Mouse (Mus musculus) kidney, postnatal 0 days (tissue): ENCODE measurements around the gene Wfdc17. TPM values are rescaled to one million over a fixed set of nuclear protein-coding genes. Genes with fewer than 3 reads are reported as not detected.
A peak's percentile ranks its signal among the peaks of the same experiment; 100 is the strongest.

ENCODE experiments used
- ATAC-seq: fragments of 200-750 bp; cut with Nextera tagmentation; replicated peaks from 2 replicates; pipeline ENCODE4 v1.8.0; 2017; ENCODE audit warnings: low read depth, moderate number of reproducible peaks, moderate TSS enrichment, moderate library complexity; ENCODE audit not compliant: low FRiP score
- DNase-seq: peaks from one replicate; pipeline ENCODE4 v3.0.0-alpha.2; 2016; ENCODE audit warnings: low spot score
- H3K27ac ChIP-seq: fragments of 300-500 bp; sonication (generic); 2 replicates; pipeline ENCODE4 v1.5.1; 2014; ENCODE audit warnings: mild to moderate bottlenecking
- H3K27me3 ChIP-seq: fragments of 300-500 bp; sonication (generic); 2 replicates; pipeline ENCODE4 v1.6.1; 2014; ENCODE audit warnings: low read length, mixed read lengths; ENCODE audit not compliant: insufficient read depth
- H3K36me3 ChIP-seq: fragments of 300-500 bp; sonication (generic); 2 replicates; pipeline ENCODE4 v1.6.1; 2014; ENCODE audit warnings: low read length, mixed read lengths; ENCODE audit not compliant: insufficient read depth
- H3K4me1 ChIP-seq: fragments of 300-500 bp; sonication (generic); replicated peaks from 2 replicates; pipeline ENCODE4 v1.6.1; 2014; ENCODE audit warnings: antibody characterized with exemption, low read length, mixed read lengths; ENCODE audit not compliant: insufficient read depth
- H3K4me2 ChIP-seq: fragments of 300-500 bp; sonication (generic); 2 replicates; pipeline ENCODE4 v1.6.1; 2014; ENCODE audit warnings: mild to moderate bottlenecking, low read length, moderate library complexity, mixed read lengths
- H3K4me3 ChIP-seq: fragments of 300-500 bp; sonication (generic); replicated peaks from 2 replicates; pipeline ENCODE4 v1.5.1; 2014; ENCODE audit warnings: low read depth, low read length
- H3K9ac ChIP-seq: fragments of 300-500 bp; sonication (generic); 2 replicates; pipeline ENCODE4 v1.6.1; 2014; ENCODE audit warnings: low read depth, low read length
- H3K9me3 ChIP-seq: fragments of 300-500 bp; sonication (generic); replicated peaks from 2 replicates; pipeline ENCODE4 v1.6.1; 2016; ENCODE audit warnings: low read length, inconsistent platforms, mixed read lengths
- CTCF ChIP-seq: IDR thresholded peaks from 2 replicates; pipeline ENCODE4 v1.5.1; 2016; ENCODE audit warnings: antibody characterized with exemption, low read depth, mild to moderate bottlenecking, moderate library complexity
- WGBS: fragments of 180-500 bp; shearing (Covaris S2); extraction: QIAGEN DNeasy Blood & Tissue Kit; methylation state at CpG from one replicate; pipeline ENCODE4 v1.1.7; 2014; 5-methylcytosine and 5-hydroxymethylcytosine counted together
- polyA plus RNA-seq: library from polyadenylated mRNA; unstranded; fragments of >200 nt; fragmentation: Nextera tagmentation; extraction: Ambion mirVana; gene quantifications from 2 replicates; pipeline ENCODE4 v1.2.1, GENCODE M21; 2015

Wfdc17 gene
- polyA plus RNA-seq: 3.5 and 6.6 TPM in 2 replicates

DNA sequence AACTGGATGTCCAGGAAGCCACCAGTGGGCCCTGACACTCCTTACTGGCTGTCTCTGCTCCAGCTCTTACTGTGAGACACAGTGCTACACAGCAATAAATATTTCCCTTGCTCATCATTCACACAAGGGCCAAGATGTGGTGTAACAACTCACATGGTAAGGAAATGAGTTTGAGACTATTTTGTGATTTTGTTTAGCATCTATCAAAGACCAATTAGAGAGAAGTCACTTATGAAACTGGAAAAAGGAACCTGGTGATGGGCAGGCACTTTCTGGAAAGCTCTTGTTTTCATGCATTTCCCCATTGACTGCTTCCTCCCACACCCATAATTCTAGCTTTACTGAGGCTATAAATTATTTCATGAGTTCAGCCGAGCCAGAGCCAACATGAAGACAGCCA is at the start of gene Wfdc17:
Wfdc17 (plus strand) TSS at position 287 of the 400 bp plus-strand sequence.
- DNase-seq (no peak), ATAC-seq (no peak)
- Histone ChIP-seq H3K27me3 (no peaks in the 10 kb centered on the region), H3K27ac (no peak within 1 kb of the TSS), H3K4me3 (no peak within 1 kb of the TSS), H3K9ac (no peak within 1 kb of the TSS), H3K4me1 (no peaks in the 10 kb centered on the region), H3K4me2 (no peak within 1 kb of the TSS), H3K9me3 (no peaks in the 10 kb centered on the region), H3K36me3 (no peaks in the 10 kb centered on the region)
- no peak for TF ChIP-seq CTCF
- 5% methylated on average over 1 of the region's 1 CpGs for WGBS

DNA sequence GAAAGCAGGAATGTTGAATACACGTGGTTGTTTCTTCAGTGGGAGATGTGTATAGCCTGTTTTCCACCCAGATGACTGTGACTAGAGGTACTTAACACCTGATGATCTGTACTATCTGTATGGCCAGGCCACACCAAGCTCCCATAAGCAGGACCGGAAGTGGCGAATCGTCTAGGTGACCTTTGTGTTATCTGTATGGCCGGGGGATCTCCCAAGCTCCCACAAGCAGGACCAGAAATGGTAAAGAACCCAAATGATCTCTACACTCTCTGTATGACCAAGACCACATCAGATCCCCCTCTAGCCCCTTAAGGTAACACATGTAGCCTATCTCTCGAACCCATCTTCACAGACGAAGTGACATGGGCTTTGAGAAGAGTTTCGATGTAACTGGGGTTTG is 49.2 kb upstream of the Wfdc17 start:
- no peaks in the 10 kb centered on the region for H3K36me3 ChIP-seq
- H3K4me2 ChIP-seq: no peak overlapping the region
- no peak overlapping the region for H3K4me3 ChIP-seq
- WGBS: 87% methylated on average over 8 of the region's 8 CpGs
- no peak overlapping the region for H3K27ac ChIP-seq
- no peaks in the 10 kb centered on the region for H3K4me1 ChIP-seq
- no peak for TF ChIP-seq CTCF
- no peaks in the 10 kb centered on the region for H3K9me3 ChIP-seq
- H3K27me3 ChIP-seq: no peaks in the 10 kb centered on the region
- H3K9ac ChIP-seq: no peak overlapping the region
- no peak for ATAC-seq
- no peak for DNase-seq

DNA sequence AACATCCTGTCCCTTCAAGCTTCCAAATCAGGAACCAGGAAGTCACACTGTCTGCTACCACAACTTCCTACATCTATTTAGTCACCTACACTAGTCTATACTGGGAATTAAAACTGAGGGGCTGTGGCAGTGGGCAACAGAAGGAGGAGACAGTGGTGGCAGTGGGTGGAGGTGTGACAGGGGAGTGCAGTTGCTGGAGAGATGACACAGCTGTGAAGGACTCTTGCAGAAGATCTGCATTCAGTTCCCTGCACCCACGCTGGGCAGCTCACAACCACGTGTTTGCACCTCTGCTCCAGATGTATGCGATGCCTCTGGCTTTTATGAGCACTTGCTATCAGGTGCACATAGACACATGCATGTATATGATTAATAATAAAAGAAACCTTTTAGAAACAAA is 46.3 kb upstream of the Wfdc17 start:
- no peak overlapping the region for H3K4me3 ChIP-seq
- H3K9me3 ChIP-seq: no peaks in the 10 kb centered on the region
- H3K36me3 ChIP-seq: no peaks in the 10 kb centered on the region
- 89% methylated on average over 3 of the region's 3 CpGs for WGBS
- no peaks in the 10 kb centered on the region for H3K27me3 ChIP-seq
- H3K9ac ChIP-seq: no peak overlapping the region
- no peak overlapping the region for H3K27ac ChIP-seq
- no peaks in the 10 kb centered on the region for H3K4me1 ChIP-seq
- DNase-seq (no peak), ATAC-seq (no peak)
- TF ChIP-seq CTCF: no peak
- H3K4me2 ChIP-seq: no peak overlapping the region

DNA sequence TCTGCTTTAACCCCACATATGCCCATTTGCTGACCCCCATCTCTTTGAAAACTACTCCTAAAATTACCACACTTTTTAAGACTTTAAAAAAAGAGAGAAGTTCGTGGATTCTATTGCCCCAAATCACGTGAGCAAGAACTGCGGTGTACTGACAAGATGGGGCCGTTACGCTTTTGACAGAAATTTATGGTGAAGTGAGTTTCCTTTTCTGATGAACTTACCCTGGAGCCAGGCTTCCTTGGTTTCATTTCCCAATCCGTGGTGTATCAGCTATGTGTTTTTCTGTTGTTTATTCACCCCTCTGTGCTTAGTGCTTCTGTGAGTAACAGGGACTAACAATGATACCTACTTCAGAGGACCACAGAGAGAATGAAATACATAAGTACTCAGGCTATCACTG is 45.0 kb upstream of the Wfdc17 start:
- H3K4me2 ChIP-seq: no peak overlapping the region
- H3K4me1 ChIP-seq: no peaks in the 10 kb centered on the region
- no peak for TF ChIP-seq CTCF
- ATAC-seq: no peak
- no peak overlapping the region for H3K9ac ChIP-seq
- no peak overlapping the region for H3K4me3 ChIP-seq
- H3K36me3 ChIP-seq: no peaks in the 10 kb centered on the region
- H3K9me3 ChIP-seq: no peaks in the 10 kb centered on the region
- no peaks in the 10 kb centered on the region for H3K27me3 ChIP-seq
- H3K27ac ChIP-seq: no peak overlapping the region
- 49% methylated on average over 6 of the region's 6 CpGs for WGBS
- DNase-seq: no peak

DNA sequence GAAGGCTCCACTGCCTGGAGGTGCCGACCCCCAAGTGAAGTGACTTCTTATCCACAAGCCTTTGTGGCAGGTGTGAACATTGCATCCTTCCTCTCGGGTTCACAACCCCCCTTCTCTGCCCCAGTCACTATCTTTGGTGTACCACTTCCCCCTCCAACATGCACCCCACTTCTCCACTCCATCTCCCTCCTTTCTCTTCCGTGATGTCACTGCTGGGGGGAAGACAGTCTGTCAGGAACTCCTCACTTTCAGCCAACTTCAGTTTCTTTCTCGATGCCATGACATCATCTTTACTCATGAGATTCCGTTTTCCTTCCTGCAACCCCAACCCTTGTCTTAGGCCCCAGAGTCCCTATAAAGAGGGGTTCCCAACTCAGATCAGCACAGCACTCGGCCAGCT is 41.6 kb upstream of the Wfdc17 start, which contains the start of gene Ccl4:
Ccl4 (plus strand) TSS at position 381 of the 400 bp plus-strand sequence.
- H3K4me2 ChIP-seq: no peak within 1 kb of the TSS
- H3K27me3 ChIP-seq: no peaks in the 10 kb centered on the region
- H3K36me3 ChIP-seq: no peaks in the 10 kb centered on the region
- WGBS: 84% methylated on average over 6 of the region's 6 CpGs
- H3K9ac ChIP-seq: no peak within 1 kb of the TSS
- H3K9me3 ChIP-seq: no peaks in the 10 kb centered on the region
- DNase-seq (no peak), ATAC-seq (no peak)
- H3K27ac ChIP-seq: no peak within 1 kb of the TSS
- H3K4me1 ChIP-seq: no peaks in the 10 kb centered on the region
- TF ChIP-seq CTCF: no peak
- no peak within 1 kb of the TSS for H3K4me3 ChIP-seq

DNA sequence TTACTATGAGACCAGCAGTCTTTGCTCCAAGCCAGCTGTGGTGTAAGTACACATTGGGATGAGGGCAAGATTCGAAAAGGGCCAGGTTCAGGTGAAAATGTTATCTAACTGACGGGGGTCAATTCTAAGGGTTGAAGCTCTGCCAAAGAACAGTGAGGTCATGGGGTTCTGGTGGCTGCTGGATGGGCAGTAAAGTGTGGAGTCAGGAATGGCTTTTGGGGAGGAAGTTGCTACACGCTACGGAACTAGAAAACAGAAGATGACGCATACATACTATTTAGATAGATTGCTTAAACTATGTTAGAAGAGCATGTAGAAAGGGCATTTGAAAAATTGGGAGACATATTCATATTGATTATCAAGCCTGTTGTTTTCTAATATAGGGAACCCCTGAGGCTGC is 40.3 kb upstream of the Wfdc17 start:
- no peak for ATAC-seq
- H3K9me3 ChIP-seq: no peaks in the 10 kb centered on the region
- TF ChIP-seq CTCF: no peak
- H3K4me2 ChIP-seq: no peak overlapping the region
- H3K4me3 ChIP-seq: no peak overlapping the region
- H3K4me1 ChIP-seq: no peaks in the 10 kb centered on the region
- no peaks in the 10 kb centered on the region for H3K36me3 ChIP-seq
- no peak overlapping the region for H3K27ac ChIP-seq
- no peak overlapping the region for H3K9ac ChIP-seq
- DNase-seq: peak; percentile 8
- WGBS: 64% methylated on average over 5 of the region's 5 CpGs
- no peaks in the 10 kb centered on the region for H3K27me3 ChIP-seq

DNA sequence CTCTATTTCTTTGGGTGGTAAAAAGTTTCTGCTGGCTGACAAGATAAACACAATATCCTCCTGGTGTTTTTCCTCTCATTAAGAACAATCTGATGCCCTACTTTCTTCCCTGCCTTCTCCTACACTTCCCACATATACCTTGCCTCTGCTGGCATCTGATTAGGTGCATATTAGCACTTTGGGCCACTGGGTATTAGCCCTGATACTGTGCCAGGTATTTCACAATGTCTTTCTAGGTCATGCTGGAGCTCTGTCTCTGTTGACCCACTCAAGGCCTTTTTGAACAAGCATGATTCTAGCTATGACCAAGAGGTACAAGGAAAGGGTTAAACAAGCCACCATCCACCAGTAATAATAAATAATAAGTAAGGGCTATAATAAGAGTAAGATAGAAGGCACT is 32.0 kb upstream of the Wfdc17 start:
- Histone ChIP-seq H3K4me2 (no peak overlapping the region), H3K27ac (no peak overlapping the region), H3K9ac (no peak overlapping the region), H3K4me3 (no peak overlapping the region), H3K4me1 (no peaks in the 10 kb centered on the region), H3K9me3 (no peaks in the 10 kb centered on the region), H3K36me3 (no peaks in the 10 kb centered on the region), H3K27me3 (no peaks in the 10 kb centered on the region)
- DNase-seq: no peak
- no peak for TF ChIP-seq CTCF
- no peak for ATAC-seq
